Mouse (Mus musculus) MEL (cell line): ENCODE results near the gene Tlr12. TPM values are rescaled to one million over a fixed set of nuclear protein-coding genes. Genes with fewer than 3 reads are reported as not detected.

ENCODE experiments used
- DNase-seq: peaks from one replicate; pipeline ENCODE4 v3.0.0; 2011; ENCODE audit warnings: low read depth, low spot score
- H3K27ac ChIP-seq: 2 replicates; pipeline ENCODE4 v1.5.1; 2012; ENCODE audit warnings: low read depth, mild to moderate bottlenecking, control low read depth, low read length, moderate library complexity; ENCODE audit not compliant: control insufficient read depth
- H3K27me3 ChIP-seq, 2 experiments: fragments of 150-350 bp in 1 of 2; sonication (generic) in 1 of 2; 2 replicates each; pipeline ENCODE4 v1.6.1; 2012; ENCODE audit warnings: low read length in 2 of 2, mild to moderate bottlenecking in 2 of 2, improper control_type of control experiment in 1 of 2, moderate library complexity in 1 of 2; ENCODE audit not compliant: insufficient read depth in 2 of 2, control insufficient read depth in 1 of 2
- H3K36me3 ChIP-seq, 2 experiments: 2 replicates each; pipeline ENCODE4 v1.6.1; 2012 to 2014; ENCODE audit warnings: low read length in 2 of 2, improper control_type of control experiment in 1 of 2, inconsistent platforms in 1 of 2, mild to moderate bottlenecking in 1 of 2; ENCODE audit not compliant: insufficient read depth in 2 of 2, control insufficient read depth in 1 of 2
- H3K4me1 ChIP-seq, 2 experiments: fragments of 150-350 bp in 1 of 2; sonication (generic) in 1 of 2; 2 replicates each; pipeline ENCODE4 v1.6.1; 2012; ENCODE audit warnings: low read length in 2 of 2, improper control_type of control experiment in 1 of 2, mild to moderate bottlenecking in 1 of 2; ENCODE audit not compliant: insufficient read depth in 2 of 2, control insufficient read depth in 1 of 2
- H3K4me3 ChIP-seq, 2 experiments: fragments of 150-350 bp in 1 of 2; sonication (generic) in 1 of 2; 2 replicates each; pipeline ENCODE4 v1.5.1; 2012; ENCODE audit warnings: low read depth in 2 of 2, low read length in 2 of 2, mild to moderate bottlenecking in 2 of 2, moderate library complexity in 2 of 2, control low read depth in 1 of 2, improper control_type of control experiment in 1 of 2; ENCODE audit not compliant: control insufficient read depth in 1 of 2, insufficient read depth in 1 of 2
- H3K79me2 ChIP-seq: 2 replicates; pipeline ENCODE4 v1.6.1; 2012; ENCODE audit warnings: mild to moderate bottlenecking, low read length, moderate library complexity; ENCODE audit not compliant: control insufficient read depth, poor library complexity, insufficient read depth
- H3K9ac ChIP-seq: 2 replicates; pipeline ENCODE4 v1.6.1; 2012; ENCODE audit warnings: low read depth, mild to moderate bottlenecking, control low read depth, low read length, moderate library complexity; ENCODE audit not compliant: control insufficient read depth, poor library complexity, severe bottlenecking
- H3K9me3 ChIP-seq: fragments of 150-350 bp; sonication (generic); replicated peaks from 2 replicates; pipeline ENCODE4 v1.6.1; 2012; ENCODE audit warnings: mild to moderate bottlenecking, low read length, improper control_type of control experiment, moderate library complexity; ENCODE audit not compliant: insufficient read depth
- CHD1 ChIP-seq: IDR thresholded peaks from 2 replicates; pipeline ENCODE4 v1.6.1; 2012; ENCODE audit warnings: low read depth, mild to moderate bottlenecking, inconsistent platforms, low read length, improper control_type of control experiment
- ETS1 ChIP-seq: IDR thresholded peaks from 2 replicates; pipeline ENCODE4 v1.6.1; 2012; ENCODE audit warnings: low read depth, mild to moderate bottlenecking, inconsistent platforms, low read length, improper control_type of control experiment, moderate library complexity
- KAT2A ChIP-seq: conservative IDR thresholded peaks from 2 replicates; pipeline ENCODE4 v1.6.1; 2012; ENCODE audit warnings: low read depth, low read length, improper control_type of control experiment, inconsistent platforms
- MAFK ChIP-seq: IDR thresholded peaks from 2 replicates; pipeline ENCODE4 v1.6.1; 2011; ENCODE audit warnings: low read depth, mild to moderate bottlenecking, low read length, improper control_type of control experiment, borderline replicate concordance
- MAX ChIP-seq: IDR thresholded peaks from 2 replicates; pipeline ENCODE4 v1.6.1; 2011; ENCODE audit warnings: low read length, improper control_type of control experiment
- MAZ ChIP-seq: IDR thresholded peaks from 2 replicates; pipeline ENCODE4 v1.6.1; 2012; ENCODE audit warnings: low read depth, mild to moderate bottlenecking, inconsistent platforms, low read length, improper control_type of control experiment
- MEF2A ChIP-seq: IDR thresholded peaks from 2 replicates; pipeline ENCODE4 v1.6.1; 2014; ENCODE audit warnings: low read depth, mild to moderate bottlenecking, inconsistent platforms, low read length, improper control_type of control experiment; ENCODE audit not compliant: poor library complexity, insufficient replicate concordance, severe bottlenecking; ENCODE audit errors: extremely low read depth
- MXI1 ChIP-seq: IDR thresholded peaks from 2 replicates; pipeline ENCODE4 v1.6.1; 2011; ENCODE audit warnings: mild to moderate bottlenecking, low read depth, low read length, improper control_type of control experiment
- MYB ChIP-seq: IDR thresholded peaks from 2 replicates; pipeline ENCODE4 v1.6.1; 2011; ENCODE audit warnings: mild to moderate bottlenecking, low read depth, low read length, improper control_type of control experiment
- TAL1 ChIP-seq: IDR thresholded peaks from 2 replicates; pipeline ENCODE4 v1.6.1; 2012; ENCODE audit warnings: mild to moderate bottlenecking, inconsistent platforms, low read length, moderate library complexity, mixed read lengths
- TCF12 ChIP-seq: IDR thresholded peaks from 2 replicates; pipeline ENCODE4 v1.6.1; 2014; ENCODE audit warnings: low read depth, mild to moderate bottlenecking, inconsistent platforms, low read length, improper control_type of control experiment, moderate library complexity
- UBTF ChIP-seq: IDR thresholded peaks from 2 replicates; pipeline ENCODE4 v1.6.1; 2012; ENCODE audit warnings: low read depth, mild to moderate bottlenecking, inconsistent platforms, low read length, improper control_type of control experiment, moderate library complexity, borderline replicate concordance; ENCODE audit not compliant: insufficient read depth
- USF1 ChIP-seq: IDR thresholded peaks from 2 replicates; pipeline ENCODE4 v1.6.1; 2014; ENCODE audit warnings: low read depth, mild to moderate bottlenecking, inconsistent platforms, low read length, improper control_type of control experiment, moderate library complexity
- USF2 ChIP-seq, 2 experiments: IDR thresholded peaks; 2 replicates each; pipeline ENCODE4 v1.6.1; 2011 to 2012; ENCODE audit warnings: improper control_type of control experiment in 2 of 2, low read length in 2 of 2, borderline replicate concordance in 1 of 2, inconsistent platforms in 1 of 2, low read depth in 1 of 2, mild to moderate bottlenecking in 1 of 2; ENCODE audit not compliant: insufficient read depth in 1 of 2
- ZC3H11A ChIP-seq: IDR thresholded peaks from 2 replicates; pipeline ENCODE4 v1.6.1; 2012; ENCODE audit warnings: low read depth, mild to moderate bottlenecking, inconsistent platforms, low read length, improper control_type of control experiment
- ZKSCAN1 ChIP-seq: IDR thresholded peaks from 2 replicates; pipeline ENCODE4 v1.6.1; 2012; ENCODE audit warnings: low read depth, mild to moderate bottlenecking, inconsistent platforms, low read length, improper control_type of control experiment, moderate library complexity
- ZMIZ1 ChIP-seq: IDR thresholded peaks from 2 replicates; pipeline ENCODE4 v1.6.1; 2012; ENCODE audit warnings: low read depth, mild to moderate bottlenecking, inconsistent platforms, low read length, improper control_type of control experiment, moderate library complexity
- polyA plus RNA-seq, 2 experiments: library from polyadenylated mRNA; stranded (reverse) in 1 of 2; unstranded in 1 of 2; fragments of >175 nt in 1 of 2; fragments of >200 nt in 1 of 2; gene quantifications; 2 replicates each; pipeline versions ENCODE4 v1.2.1 to v1.2.4; 2012; ENCODE audit warnings: low replicate concordance in 2 of 2, low read depth in 1 of 2; ENCODE audit not compliant: insufficient read length in 2 of 2, insufficient read depth in 1 of 2, missing spikeins in 1 of 2
- total RNA-seq: library from RNA; depleted of rRNA; stranded (reverse); fragments of 300-350 nt; gene quantifications from 2 replicates; pipeline ENCODE4 v1.2.3, GENCODE M21; 2012

The Tlr12 gene
- total and polyA plus RNA-seq, 3 experiments = not detected

GRCm38 (mm10) chr4:128664002-128664401, 45.6 kb upstream of the Tlr12 start:
- DNase-seq = no peak
- no peak overlapping the region for H3K27ac ChIP-seq
- no peaks in the 10 kb centered on the region for H3K9me3 ChIP-seq
- TF ChIP-seq MAZ = no peak
- no peak for TF ChIP-seq USF1
- no peak for TF ChIP-seq USF2 (IDR thresholded peaks at IDR 0.05; ENCODE audit: borderline replicate concordance in 1 of 2, insufficient read depth in 1 of 2, low read depth in 1 of 2, low read length in 2 of 2)
- no peak for TF ChIP-seq CHD1
- TF ChIP-seq ZKSCAN1 = no peak
- TF ChIP-seq ZC3H11A = no peak
- TF ChIP-seq MAX = no peak
- no peak for TF ChIP-seq ETS1
- no peak for TF ChIP-seq TAL1
- no peak for TF ChIP-seq ZMIZ1
- TF ChIP-seq, all 39 proteins: peak for 0
- H3K4me3 ChIP-seq = no peak overlapping the region
- H3K27me3 ChIP-seq = peaks cover 3 to 6% of the 10 kb centered on the region in 2 experiments; a peak in 3 of 4 replicates
- H3K36me3 ChIP-seq = no peaks in the 10 kb centered on the region
- no peaks in the 10 kb centered on the region for H3K79me2 ChIP-seq
- H3K4me1 ChIP-seq = no peaks in the 10 kb centered on the region
- no peak overlapping the region for H3K9ac ChIP-seq

GRCm38 (mm10) chr4:128661063-128661462, 42.6 kb upstream of the Tlr12 start:
- Histone ChIP-seq H3K4me1 (no peaks in the 10 kb centered on the region), H3K36me3 (no peaks in the 10 kb centered on the region), H3K4me3 (no peak overlapping the region), H3K27ac (no peak overlapping the region), H3K27me3 (peaks cover 3 to 6% of the 10 kb centered on the region in 2 experiments; a peak in 3 of 4 replicates), H3K9ac (no peak overlapping the region), H3K9me3 (no peaks in the 10 kb centered on the region), H3K79me2 (no peaks in the 10 kb centered on the region)
- TF ChIP-seq MXI1 (no peak), MEF2A (no peak), UBTF (no peak), KAT2A (no peak), MYB (no peak), ETS1 (no peak), MAFK (no peak), TCF12 (no peak)
- DNase-seq = no peak
